Mouse (Mus musculus): ENCODE data around the gene Scarb2. TPM values are rescaled to one million over a fixed set of nuclear protein-coding genes. Genes with fewer than 3 reads are reported as not detected.
A peak's percentile ranks its signal among the peaks of the same experiment; 100 is the strongest.

Scarb2 gene
- polyA plus RNA-seq, 1 experiment = 62.1 TPM

DNA sequence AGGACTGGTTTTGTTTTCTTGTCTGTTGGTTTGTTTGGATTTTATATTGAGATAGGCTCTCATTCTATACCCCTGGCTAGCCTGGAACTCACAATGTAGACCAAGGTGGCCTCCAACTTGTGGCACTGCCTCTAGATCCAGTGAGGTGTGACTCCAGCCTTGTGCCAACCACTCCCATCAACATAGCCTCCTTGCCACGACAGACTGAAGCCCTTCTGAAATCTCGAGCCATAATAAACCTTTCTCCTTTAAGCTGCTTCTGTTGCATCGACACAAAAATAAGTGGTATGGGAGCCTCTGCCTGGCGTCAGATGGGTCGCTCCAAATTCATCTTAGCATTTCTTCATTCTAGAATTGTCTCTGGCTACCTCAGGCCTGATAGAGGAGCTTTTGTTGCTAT is 59.9 kb downstream of the Scarb2 start:
- H3K27ac ChIP-seq (ENCODE audit: insufficient read depth, low read length) = no peak overlapping the region
- no peaks in the 10 kb centered on the region for H3K9me3 ChIP-seq (replicated peaks; ENCODE audit: control insufficient read depth, insufficient read depth, low read length, poor library complexity, severe bottlenecking)
- no peaks in the 10 kb centered on the region for H3K27me3 ChIP-seq (ENCODE audit: control insufficient read depth, insufficient read depth, low read length, poor library complexity, severe bottlenecking)
- no peak overlapping the region for H3K4me3 ChIP-seq (ENCODE audit: low read depth, low read length)
- TF ChIP-seq CTCF (IDR thresholded peaks at IDR 0.05; ENCODE audit: low read depth, low read length) (no peak), POLR2A (IDR thresholded peaks at IDR 0.05; ENCODE audit: insufficient read depth, low read length) (no peak)
- H3K9ac ChIP-seq (ENCODE audit: low read depth, poor library complexity, severe bottlenecking) = no peak overlapping the region
- peaks cover 44% of the 10 kb centered on the region for H3K36me3 ChIP-seq (ENCODE audit: control insufficient read depth, insufficient read depth, low read length, poor library complexity, severe bottlenecking)
- H3K4me1 ChIP-seq (ENCODE audit: control insufficient read depth, insufficient read depth, low read length) = no peaks in the 10 kb centered on the region

DNA sequence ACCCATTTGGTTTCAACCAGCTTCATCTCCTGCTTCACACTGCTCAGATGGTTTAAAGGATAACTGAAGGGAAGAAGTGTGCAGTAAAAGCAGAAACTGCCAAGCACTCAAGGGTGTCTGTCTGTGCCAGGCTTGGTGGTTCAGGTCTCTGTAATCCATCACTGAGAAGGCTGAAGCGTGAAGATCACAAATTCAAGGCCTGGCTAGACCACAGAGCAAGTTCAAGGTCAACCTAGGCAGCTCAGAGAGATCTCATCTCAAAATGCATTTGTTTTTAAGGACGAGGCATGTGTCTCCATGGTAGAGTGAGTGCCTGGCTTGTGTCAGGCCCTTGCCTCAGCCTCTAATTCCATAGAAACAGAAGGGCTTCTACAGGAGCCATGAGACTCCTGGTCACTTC is 61.6 kb downstream of the Scarb2 start:
- H3K27ac ChIP-seq (ENCODE audit: insufficient read depth, low read length) = no peak overlapping the region
- H3K9ac ChIP-seq (ENCODE audit: low read depth, poor library complexity, severe bottlenecking) = no peak overlapping the region
- peaks cover 29% of the 10 kb centered on the region for H3K36me3 ChIP-seq (ENCODE audit: control insufficient read depth, insufficient read depth, low read length, poor library complexity, severe bottlenecking)

DNA sequence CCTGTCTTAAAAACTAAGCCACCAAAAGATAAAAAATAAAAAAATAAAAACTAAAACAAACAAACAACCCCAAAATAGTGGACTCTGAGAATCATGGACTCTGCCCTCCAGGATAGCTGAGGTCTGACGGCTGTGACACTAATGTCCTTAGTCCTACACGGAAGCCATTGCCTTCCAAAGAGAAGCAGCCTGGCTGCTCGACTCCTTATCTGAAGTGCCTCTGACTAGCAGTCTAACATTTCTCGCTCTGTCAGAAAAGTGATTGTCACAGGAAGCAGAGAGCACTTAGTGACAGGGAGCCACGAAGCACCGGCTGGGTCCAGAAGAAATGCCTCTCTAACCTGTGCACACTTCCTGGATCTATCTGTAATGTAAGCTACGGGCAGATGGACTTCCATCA is 63.7 kb downstream of the Scarb2 start:
- no peak overlapping the region for H3K4me3 ChIP-seq (ENCODE audit: low read depth, low read length)
- peaks cover 15% of the 10 kb centered on the region for H3K36me3 ChIP-seq (ENCODE audit: control insufficient read depth, insufficient read depth, low read length, poor library complexity, severe bottlenecking)
- no peak overlapping the region for H3K27ac ChIP-seq (ENCODE audit: insufficient read depth, low read length)
- H3K27me3 ChIP-seq (ENCODE audit: control insufficient read depth, insufficient read depth, low read length, poor library complexity, severe bottlenecking) = no peaks in the 10 kb centered on the region
- H3K4me1 ChIP-seq (ENCODE audit: control insufficient read depth, insufficient read depth, low read length) = no peaks in the 10 kb centered on the region
- TF ChIP-seq POLR2A (IDR thresholded peaks at IDR 0.05; ENCODE audit: insufficient read depth, low read length) (no peak), EP300 (IDR thresholded peaks at IDR 0.05; ENCODE audit: insufficient read depth, low read depth, low read length) (no peak), CTCF (IDR thresholded peaks at IDR 0.05; ENCODE audit: low read depth, low read length) (no peak)
- H3K9ac ChIP-seq (ENCODE audit: low read depth, poor library complexity, severe bottlenecking) = no peak overlapping the region
- no peaks in the 10 kb centered on the region for H3K9me3 ChIP-seq (replicated peaks; ENCODE audit: control insufficient read depth, insufficient read depth, low read length, poor library complexity, severe bottlenecking)

More for the DNA sequence above, 61.6 kb downstream of the Scarb2 start:
- H3K27me3 ChIP-seq (ENCODE audit: control insufficient read depth, insufficient read depth, low read length, poor library complexity, severe bottlenecking) = no peaks in the 10 kb centered on the region
- H3K4me3 ChIP-seq (ENCODE audit: low read depth, low read length) = no peak overlapping the region
- TF ChIP-seq CTCF (IDR thresholded peaks at IDR 0.05; ENCODE audit: low read depth, low read length) = no peak
- TF ChIP-seq POLR2A (IDR thresholded peaks at IDR 0.05; ENCODE audit: insufficient read depth, low read length) = no peak
- no peak for TF ChIP-seq EP300 (IDR thresholded peaks at IDR 0.05; ENCODE audit: insufficient read depth, low read depth, low read length)
- H3K9me3 ChIP-seq (replicated peaks; ENCODE audit: control insufficient read depth, insufficient read depth, low read length, poor library complexity, severe bottlenecking) = no peaks in the 10 kb centered on the region
- H3K4me1 ChIP-seq (ENCODE audit: control insufficient read depth, insufficient read depth, low read length) = no peaks in the 10 kb centered on the region

DNA sequence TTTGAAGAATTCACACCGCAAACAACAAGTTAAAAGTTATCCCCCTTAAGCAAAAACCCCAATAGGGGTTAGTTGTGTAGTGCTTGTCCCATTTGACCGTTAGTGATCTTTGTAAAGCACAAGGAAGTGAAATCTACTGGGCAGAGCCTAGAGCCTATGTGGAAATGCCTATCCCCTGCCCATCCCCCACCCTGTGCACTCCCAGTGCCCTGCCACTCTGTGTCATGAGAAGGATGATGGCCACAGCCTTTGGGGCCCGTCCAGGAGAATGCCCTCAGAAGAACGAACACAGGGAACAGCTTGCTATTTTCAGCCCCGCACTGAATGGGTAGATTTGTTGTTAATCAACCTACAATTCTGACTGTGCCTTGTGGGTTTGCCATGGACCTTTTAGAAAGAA is 65.1 kb downstream of the Scarb2 start:
- Histone ChIP-seq H3K27ac (ENCODE audit: insufficient read depth, low read length) (no peak overlapping the region), H3K4me1 (ENCODE audit: control insufficient read depth, insufficient read depth, low read length) (no peaks in the 10 kb centered on the region), H3K4me3 (ENCODE audit: low read depth, low read length) (no peak overlapping the region), H3K27me3 (ENCODE audit: control insufficient read depth, insufficient read depth, low read length, poor library complexity, severe bottlenecking) (no peaks in the 10 kb centered on the region), H3K36me3 (ENCODE audit: control insufficient read depth, insufficient read depth, low read length, poor library complexity, severe bottlenecking) (peaks cover 9% of the 10 kb centered on the region; the same call in 1 of the 2 replicates), H3K9me3 (replicated peaks; ENCODE audit: control insufficient read depth, insufficient read depth, low read length, poor library complexity, severe bottlenecking) (no peaks in the 10 kb centered on the region), H3K9ac (ENCODE audit: low read depth, poor library complexity, severe bottlenecking) (no peak overlapping the region)
- TF ChIP-seq CTCF (IDR thresholded peaks at IDR 0.05; ENCODE audit: low read depth, low read length) (no peak), POLR2A (IDR thresholded peaks at IDR 0.05; ENCODE audit: insufficient read depth, low read length) (no peak), EP300 (IDR thresholded peaks at IDR 0.05; ENCODE audit: insufficient read depth, low read depth, low read length) (no peak)

DNA sequence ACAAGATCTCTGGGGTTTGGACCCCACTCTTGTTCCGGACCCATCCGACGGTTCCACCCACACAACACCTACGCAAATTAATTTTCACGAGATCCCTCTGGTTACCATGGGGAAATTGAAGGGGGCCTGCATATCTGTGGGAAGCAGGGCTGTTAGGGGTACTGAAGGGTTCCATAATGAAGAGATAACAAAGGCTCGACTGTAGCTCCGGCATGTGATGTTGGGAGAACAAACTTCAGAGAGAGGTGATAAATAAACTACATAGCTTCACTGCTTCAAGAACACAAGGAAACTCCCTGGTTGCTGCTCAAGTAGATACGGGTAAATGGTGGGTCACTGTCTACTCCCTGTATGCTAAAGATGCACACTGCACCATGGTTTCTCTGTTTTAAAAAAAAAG is 68.1 kb downstream of the Scarb2 start:
- Histone ChIP-seq H3K4me1 (ENCODE audit: control insufficient read depth, insufficient read depth, low read length) (no peaks in the 10 kb centered on the region), H3K4me3 (ENCODE audit: low read depth, low read length) (no peak overlapping the region), H3K27me3 (ENCODE audit: control insufficient read depth, insufficient read depth, low read length, poor library complexity, severe bottlenecking) (no peaks in the 10 kb centered on the region), H3K9ac (ENCODE audit: low read depth, poor library complexity, severe bottlenecking) (no peak overlapping the region), H3K9me3 (replicated peaks; ENCODE audit: control insufficient read depth, insufficient read depth, low read length, poor library complexity, severe bottlenecking) (no peaks in the 10 kb centered on the region), H3K36me3 (ENCODE audit: control insufficient read depth, insufficient read depth, low read length, poor library complexity, severe bottlenecking) (no peaks in the 10 kb centered on the region), H3K27ac (ENCODE audit: insufficient read depth, low read length) (no peak overlapping the region)
- no peak for TF ChIP-seq EP300 (IDR thresholded peaks at IDR 0.05; ENCODE audit: insufficient read depth, low read depth, low read length)
- TF ChIP-seq CTCF (IDR thresholded peaks at IDR 0.05; ENCODE audit: low read depth, low read length) = no peak
- TF ChIP-seq POLR2A (IDR thresholded peaks at IDR 0.05; ENCODE audit: insufficient read depth, low read length) = no peak

DNA sequence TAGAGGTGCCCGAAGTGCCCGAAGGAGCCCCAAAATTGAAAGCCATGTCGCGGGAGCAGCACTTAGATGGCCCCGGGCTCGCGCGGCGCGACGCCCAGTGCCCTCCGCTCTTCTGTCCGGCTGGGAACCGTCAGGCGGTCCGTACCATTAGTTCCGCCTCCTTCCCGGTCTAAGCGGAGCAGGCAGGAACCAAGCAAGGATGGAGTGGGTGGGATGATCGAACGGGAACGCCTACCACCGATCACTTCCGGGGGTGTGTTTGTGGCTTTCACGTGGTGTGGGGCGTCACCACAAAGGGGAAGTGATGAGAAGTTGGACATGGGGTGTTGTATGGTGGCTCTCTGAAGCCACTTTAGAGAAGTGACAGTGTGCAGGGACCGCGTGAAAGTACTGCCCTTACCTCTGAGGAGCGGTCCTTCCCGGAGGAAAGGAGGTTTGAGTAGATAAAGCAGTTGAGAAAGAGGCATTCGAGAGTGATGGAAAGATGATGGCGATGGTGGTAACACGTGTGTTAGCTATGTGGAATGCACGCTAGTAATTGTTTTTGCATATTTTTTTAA is 71.5 kb downstream of the Scarb2 start, which contains the start of gene Nup54:
Gene Nup54 (minus strand): TSS at position 195 of the 560 bp plus-strand sequence.
- TF ChIP-seq POLR2A (IDR thresholded peaks at IDR 0.05; ENCODE audit: insufficient read depth, low read length) (peak; percentile 62), CTCF (IDR thresholded peaks at IDR 0.05; ENCODE audit: low read depth, low read length) (no peak), EP300 (IDR thresholded peaks at IDR 0.05; ENCODE audit: insufficient read depth, low read depth, low read length) (peak; percentile 79; the same call in 1 of the 2 replicates)
- peaks cover 8% of the 10 kb centered on the region for H3K36me3 ChIP-seq (ENCODE audit: control insufficient read depth, insufficient read depth, low read length, poor library complexity, severe bottlenecking)

More for the DNA sequence above, 71.5 kb downstream of the Scarb2 start, which contains the start of gene Nup54:
- Histone ChIP-seq H3K27ac (ENCODE audit: insufficient read depth, low read length) (no peak within 1 kb of the TSS), H3K4me1 (ENCODE audit: control insufficient read depth, insufficient read depth, low read length) (no peaks in the 10 kb centered on the region), H3K9ac (ENCODE audit: low read depth, poor library complexity, severe bottlenecking) (peak within 1 kb of the TSS; percentile 89), H3K4me3 (ENCODE audit: low read depth, low read length) (peak within 1 kb of the TSS; percentile 84), H3K9me3 (replicated peaks; ENCODE audit: control insufficient read depth, insufficient read depth, low read length, poor library complexity, severe bottlenecking) (no peaks in the 10 kb centered on the region), H3K27me3 (ENCODE audit: control insufficient read depth, insufficient read depth, low read length, poor library complexity, severe bottlenecking) (no peaks in the 10 kb centered on the region)

All from ES-Bruce4 (cell line).